Mouse (Mus musculus) naive thymus-derived CD4-positive, alpha-beta T cell, adult 5 months (primary cell): ENCODE measurements around the gene Defa20. TPM values are rescaled to one million over a fixed set of nuclear protein-coding genes. Genes with fewer than 3 reads are reported as not detected.

Experiments
- polyA plus RNA-seq: library from polyadenylated mRNA; unstranded; fragments of 100-300 nt; shearing (Covaris generic); gene quantifications from one replicate; pipeline ENCODE4 v1.2.1, GENCODE M21; 2017

The Defa20 gene
- not detected for polyA plus RNA-seq

DNA sequence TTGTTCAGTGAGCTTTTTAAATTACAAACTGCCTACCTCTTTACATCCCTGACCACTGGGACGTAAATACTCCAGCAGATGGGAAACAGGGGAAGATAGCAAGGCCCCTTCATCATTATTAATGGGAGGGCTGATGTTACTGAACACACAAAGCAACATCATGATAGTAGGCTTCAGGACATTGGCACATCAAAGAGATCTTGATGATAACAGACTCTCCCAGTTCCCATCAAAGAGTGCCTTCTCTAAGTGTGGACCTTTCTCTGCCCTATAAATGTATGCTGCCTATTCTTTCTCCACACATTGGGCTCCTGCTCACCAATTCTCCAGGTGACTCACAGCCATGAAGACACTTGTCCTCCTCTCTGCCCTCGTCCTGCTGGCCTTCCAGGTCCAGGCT lies at the start of gene Defa20:
Defa20 (plus strand) TSS at position 301 of the 400 bp plus-strand sequence.

DNA sequence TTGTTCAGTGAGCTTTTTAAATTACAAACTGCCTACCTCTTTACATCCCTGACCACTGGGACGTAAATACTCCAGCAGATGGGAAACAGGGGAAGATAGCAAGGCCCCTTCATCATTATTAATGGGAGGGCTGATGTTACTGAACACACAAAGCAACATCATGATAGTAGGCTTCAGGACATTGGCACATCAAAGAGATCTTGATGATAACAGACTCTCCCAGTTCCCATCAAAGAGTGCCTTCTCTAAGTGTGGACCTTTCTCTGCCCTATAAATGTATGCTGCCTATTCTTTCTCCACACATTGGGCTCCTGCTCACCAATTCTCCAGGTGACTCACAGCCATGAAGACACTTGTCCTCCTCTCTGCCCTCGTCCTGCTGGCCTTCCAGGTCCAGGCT lies 19.7 kb downstream of the Defa20 start, which contains the start of gene Defa32:
Defa32 (plus strand) TSS at position 301 of the 400 bp plus-strand sequence.

Other genes with a start within 250 kb of the Defa20 start
- gene Defa27, start 193.7 kb upstream of the Defa20 start, polyA plus RNA-seq: not detected
- not detected for gene Defa29, start 182.2 kb upstream of the Defa20 start, polyA plus RNA-seq
- not detected for gene Defa2, start 130.7 kb upstream of the Defa20 start, polyA plus RNA-seq
- not detected for gene Defa33, start 117.4 kb upstream of the Defa20 start, polyA plus RNA-seq
- not detected for gene Defa36, start 81.8 kb upstream of the Defa20 start, polyA plus RNA-seq
- not detected for gene Gm7849, start 52.7 kb upstream of the Defa20 start, polyA plus RNA-seq
- not detected for gene Defa32, start 19.8 kb downstream of the Defa20 start, polyA plus RNA-seq
- not detected for gene Defa37, start 56.1 kb downstream of the Defa20 start, polyA plus RNA-seq
- gene Defa28, start 73.7 kb downstream of the Defa20 start, polyA plus RNA-seq: not detected
- gene Gm7861, start 85.2 kb downstream of the Defa20 start, polyA plus RNA-seq: not detected
- not detected for gene Defa26, start 108.9 kb downstream of the Defa20 start, polyA plus RNA-seq
- not detected for gene Defa17, start 146.5 kb downstream of the Defa20 start, polyA plus RNA-seq
- not detected for gene Defa34, start 156.5 kb downstream of the Defa20 start, polyA plus RNA-seq
- gene AY761184, start 194.4 kb downstream of the Defa20 start, polyA plus RNA-seq: not detected
- gene Defa24, start 225.2 kb downstream of the Defa20 start, polyA plus RNA-seq: not detected